Mouse (Mus musculus) layer of hippocampus, adult 11-12 months (tissue): ENCODE measurements at regions not wholly inside any gene's neighbourhood (a gene's known extent, or its start where the extent isn't known, plus 50 kb on each side); places are given as distances from the start of the nearest gene placed in this dataset.

Source experiments
- DNase-seq: peaks from one replicate; pipeline ENCODE4 v3.0.0; 2022; ENCODE audit warnings: low spot score

DNA sequence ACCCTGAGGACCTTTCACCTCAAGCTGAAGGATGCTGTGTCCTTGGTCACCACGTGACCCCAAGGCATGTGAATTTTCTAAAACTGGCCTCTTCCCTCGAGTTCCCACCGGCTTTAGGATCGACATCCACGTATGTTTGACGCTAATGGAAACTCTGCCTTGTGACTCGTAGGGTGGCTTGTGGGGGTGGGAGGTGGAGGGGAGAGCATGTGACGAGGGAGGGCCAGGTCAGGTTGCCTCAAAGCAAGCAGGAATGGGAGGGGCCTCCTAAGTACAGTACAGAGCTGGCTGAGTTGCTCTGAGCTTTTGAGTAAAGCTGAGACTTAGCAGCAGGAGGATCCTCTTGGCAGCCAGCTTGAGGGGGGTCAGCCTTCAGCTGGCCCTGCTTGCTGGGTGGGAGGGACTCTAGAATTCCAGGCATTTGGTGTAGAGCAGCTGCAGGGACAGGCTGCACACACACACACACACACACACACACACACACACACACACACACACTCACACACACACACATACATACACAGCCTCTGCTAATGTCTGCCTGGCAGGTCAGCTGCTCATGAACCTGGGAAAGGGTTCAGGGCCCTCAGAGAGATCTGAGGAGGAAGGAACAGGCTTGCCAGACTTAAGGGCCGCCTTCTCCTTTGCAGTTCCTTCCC is 78.5 kb downstream of the Sik1 start:
- no peak for DNase-seq

- DNase-seq, result no peak
Observed at GRCm38 (mm10) chr17:31777751-31778150, 77.9 kb downstream of the Sik1 start.

DNA sequence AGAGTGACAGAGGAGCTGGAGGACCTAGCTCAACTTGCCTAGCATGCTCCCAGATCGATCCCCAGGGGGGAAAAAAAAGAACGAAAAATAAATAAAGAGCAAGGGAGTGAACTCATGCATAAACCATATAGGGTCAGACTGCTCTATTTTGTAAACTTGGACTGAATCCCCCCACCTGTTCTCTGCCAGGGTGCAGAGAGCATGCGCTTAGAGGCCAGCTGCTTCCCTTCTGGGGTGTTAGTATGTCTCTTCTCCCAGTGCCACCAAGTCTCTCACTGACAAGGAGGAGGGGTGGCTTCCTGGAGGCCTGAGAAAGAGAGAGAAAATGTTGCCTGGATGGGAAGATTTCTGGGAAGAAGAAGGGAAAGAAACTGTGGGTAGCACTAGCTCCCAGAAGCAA is 76.1 kb downstream of the Sik1 start:
- DNase-seq, result no peak

- DNase-seq, result no peak
Observed at GRCm38 (mm10) chr17:31782251-31782650, 73.4 kb downstream of the Sik1 start.

DNA sequence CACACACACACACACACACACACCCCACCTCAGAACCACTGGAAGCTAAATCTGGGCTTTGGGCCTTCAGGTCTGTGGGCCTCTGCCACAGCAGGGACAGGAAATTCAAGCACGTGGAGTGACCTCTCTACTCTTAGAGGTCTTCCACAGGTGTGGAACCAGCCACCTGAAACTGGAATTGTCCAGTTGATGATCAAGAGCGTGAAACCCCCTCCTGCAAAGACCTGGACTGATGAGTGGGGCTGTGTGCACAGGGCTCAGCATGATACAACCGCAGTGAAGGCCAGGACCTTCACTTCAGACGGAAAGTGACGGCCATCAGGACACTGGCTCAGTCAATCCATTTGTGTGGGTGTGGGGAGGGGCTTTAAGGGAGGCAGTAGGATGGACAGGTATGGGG is 72.5 kb downstream of the Sik1 start:
- no peak for DNase-seq

GRCm38 (mm10) chr17:31788316-31788715 is 67.3 kb downstream of the Sik1 start:
- no peak for DNase-seq

DNA sequence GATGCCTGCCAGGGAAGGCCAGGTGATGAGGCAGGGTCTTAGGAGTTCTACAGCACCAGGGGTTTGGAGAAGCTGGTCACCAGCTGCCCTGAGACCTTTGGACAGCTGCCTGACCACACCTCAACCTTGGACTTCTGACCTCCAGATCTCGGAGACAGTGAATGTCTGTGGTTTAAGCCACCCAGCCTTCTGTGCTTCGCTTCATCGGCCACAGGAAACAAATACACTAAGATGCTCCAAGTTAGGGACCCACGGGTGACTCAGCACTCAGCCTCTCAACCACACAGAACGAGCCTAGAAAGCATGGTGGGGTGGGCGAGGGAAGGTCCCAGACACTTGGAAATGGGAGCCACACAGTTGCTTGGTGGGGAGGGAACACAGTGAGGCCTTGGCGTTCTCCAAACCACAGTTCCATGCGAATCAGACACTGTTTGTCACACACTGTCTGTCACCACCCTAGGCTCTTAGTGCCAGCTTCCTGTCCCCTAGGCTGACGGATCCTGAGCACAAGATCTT is 66.5 kb downstream of the Sik1 start:
- DNase-seq, result no peak

GRCm38 (mm10) chr17:31789906-31790279 is 65.7 kb downstream of the Sik1 start:
- no peak for DNase-seq

DNA sequence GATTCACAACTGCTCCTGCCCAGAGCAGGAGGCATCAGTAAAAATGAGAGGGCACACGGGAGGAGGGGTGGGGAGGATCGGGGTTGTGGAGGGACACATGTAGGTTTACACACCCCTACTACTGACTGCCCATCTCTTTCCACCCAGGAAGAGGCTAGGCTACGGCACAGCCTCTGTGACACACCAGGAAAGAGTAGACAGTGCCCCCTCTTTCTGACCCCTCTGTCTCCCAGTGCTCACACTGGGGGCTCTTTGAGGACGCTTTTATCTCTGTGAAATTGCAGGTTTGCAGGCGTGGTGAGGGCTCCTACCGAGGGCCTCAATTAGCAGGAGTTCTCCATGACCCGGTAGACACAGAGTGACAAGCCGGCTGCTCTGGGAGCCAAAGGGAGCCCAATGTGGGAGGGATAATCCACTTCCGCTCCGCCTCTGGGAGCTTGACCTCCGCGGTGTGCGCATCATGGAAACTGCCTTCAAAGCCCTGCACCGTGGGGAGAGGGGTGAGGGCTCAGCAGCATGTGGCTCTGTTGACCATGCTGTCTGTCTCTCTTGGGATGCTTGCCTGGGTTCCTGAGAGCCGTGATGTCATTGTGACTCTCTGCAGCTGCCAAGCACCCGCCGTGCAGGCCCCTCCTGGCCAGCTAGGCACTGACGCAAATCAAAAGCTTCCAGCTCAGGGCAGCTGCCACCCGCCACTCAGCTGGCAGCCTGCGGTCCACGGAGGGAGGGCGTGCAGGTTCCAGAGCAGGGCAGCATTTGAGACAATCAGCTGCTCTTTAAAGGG is 65.1 kb downstream of the Sik1 start:
- DNase-seq, result peak; percentile 47

- DNase-seq, result no peak
Observed at GRCm38 (mm10) chr17:31791656-31792055, 63.9 kb downstream of the Sik1 start.

DNA sequence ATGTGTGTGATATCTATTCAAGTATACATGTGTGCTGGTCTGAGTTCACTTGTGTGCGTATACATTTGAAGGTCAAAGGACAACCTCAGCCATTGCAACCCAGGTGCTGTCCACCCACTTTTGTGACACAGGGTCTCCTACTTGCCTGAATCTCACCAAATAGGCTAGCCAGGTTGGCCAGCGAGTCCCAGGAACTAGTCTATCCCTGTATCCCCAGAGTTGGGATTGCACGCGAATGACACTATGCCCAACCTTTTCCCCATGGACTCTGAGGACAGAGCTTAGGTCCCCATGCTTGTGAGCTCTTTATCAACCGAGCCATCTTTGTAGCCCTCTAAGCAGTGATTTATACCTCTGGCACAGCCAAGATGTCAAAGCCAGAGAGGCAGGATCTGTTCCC is 62.6 kb downstream of the Sik1 start:
- no peak for DNase-seq

GRCm38 (mm10) chr17:31793521-31793920 is 62.1 kb downstream of the Sik1 start:
- no peak for DNase-seq

DNA sequence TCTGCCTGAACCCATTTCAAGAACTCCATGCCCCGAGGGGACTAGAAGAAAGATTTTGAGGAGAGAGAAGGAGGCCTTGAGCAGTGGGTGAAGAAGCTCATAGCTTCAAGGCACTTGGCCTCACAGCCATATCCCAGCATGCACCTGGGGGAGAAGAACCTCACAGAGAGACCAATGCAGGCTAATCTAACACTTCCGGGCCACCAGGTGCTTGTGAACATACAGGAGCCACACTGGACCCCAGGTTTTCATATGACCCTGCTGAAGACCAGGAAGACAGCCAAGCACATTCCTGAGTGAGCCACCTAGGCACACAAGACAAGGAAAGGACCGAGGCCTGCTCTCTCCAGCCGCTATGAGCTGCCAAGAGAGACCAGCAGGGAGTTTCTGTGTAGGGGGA is 61.6 kb downstream of the Sik1 start:
- no peak for DNase-seq
